Mouse (Mus musculus) liver, embryonic 15.5 days (tissue): ENCODE results near the gene Ina. TPM values are rescaled to one million over a fixed set of nuclear protein-coding genes. Genes with fewer than 3 reads are reported as not detected.

Experiments
- ATAC-seq: fragments of 200-750 bp; cut with Nextera tagmentation; 2 replicates; pipeline ENCODE4 v1.8.0; 2017; ENCODE audit warnings: moderate number of reproducible peaks, mild to moderate bottlenecking, moderate library complexity; ENCODE audit not compliant: insufficient read depth
- H3K27ac ChIP-seq: fragments of 300-500 bp; sonication (generic); replicated peaks from 2 replicates; pipeline ENCODE4 v1.5.1; 2015; ENCODE audit warnings: mild to moderate bottlenecking, inconsistent platforms
- H3K27me3 ChIP-seq: fragments of 300-500 bp; sonication (generic); 2 replicates; pipeline ENCODE4 v1.6.1; 2015; ENCODE audit warnings: mild to moderate bottlenecking, inconsistent platforms
- H3K36me3 ChIP-seq: fragments of 300-500 bp; sonication (generic); replicated peaks from 2 replicates; pipeline ENCODE4 v1.6.1; 2015; ENCODE audit warnings: moderate library complexity, mild to moderate bottlenecking, inconsistent platforms
- H3K4me1 ChIP-seq: fragments of 300-500 bp; sonication (generic); replicated peaks from 2 replicates; pipeline ENCODE4 v1.6.1; 2015; ENCODE audit warnings: inconsistent platforms
- H3K4me2 ChIP-seq: fragments of 300-500 bp; sonication (generic); 2 replicates; pipeline ENCODE4 v1.6.1; 2015; ENCODE audit warnings: moderate library complexity, mild to moderate bottlenecking, inconsistent platforms
- H3K4me3 ChIP-seq: fragments of 300-500 bp; sonication (generic); replicated peaks from 2 replicates; pipeline ENCODE4 v1.5.1; 2015; ENCODE audit warnings: mild to moderate bottlenecking, inconsistent platforms
- H3K9ac ChIP-seq: fragments of 300-500 bp; sonication (generic); 2 replicates; pipeline ENCODE4 v1.6.1; 2015; ENCODE audit warnings: moderate library complexity, mild to moderate bottlenecking, inconsistent platforms
- H3K9me3 ChIP-seq: fragments of 300-500 bp; sonication (generic); replicated peaks from 2 replicates; pipeline ENCODE4 v1.6.1; 2016; ENCODE audit warnings: inconsistent platforms
- WGBS: fragments of 180-500 bp; shearing (Covaris S2); methylation state at CpG from one replicate; pipeline ENCODE4 v1.1.7; 2015; ENCODE audit warnings: mixed read lengths; ENCODE audit not compliant: insufficient replicate concordance; 5-methylcytosine and 5-hydroxymethylcytosine counted together
- polyA plus RNA-seq: library from polyadenylated mRNA; unstranded; fragments of >200 nt; fragmentation: Nextera tagmentation; extraction: Ambion mirVana; gene quantifications from 2 replicates; pipeline ENCODE4 v1.2.1, GENCODE M21; 2015

Ina gene
- polyA plus RNA-seq, 1 experiment from 2014 or later = 0.36 TPM

DNA sequence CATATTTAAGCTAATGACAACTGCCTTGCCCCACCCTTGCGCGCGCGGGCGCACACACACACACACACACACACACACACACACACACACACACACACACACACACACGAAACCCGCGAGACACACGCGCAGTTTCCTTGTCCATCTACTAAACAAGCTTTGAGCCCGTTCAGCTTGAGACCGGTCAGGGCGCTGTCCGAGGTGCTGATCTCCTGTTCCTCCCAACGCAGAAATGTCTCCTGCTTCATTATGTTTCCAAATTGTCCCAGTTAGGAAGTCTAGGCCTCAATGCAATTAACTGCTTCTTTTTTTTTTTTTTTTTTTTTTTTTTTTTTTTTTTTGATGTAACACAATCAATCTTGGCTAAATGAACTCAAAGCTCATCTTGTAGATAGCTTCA is 2.0 kb downstream of the Ina start:
- no peaks in the 10 kb centered on the region for H3K36me3 ChIP-seq
- 2% methylated on average over 15 of the region's 15 CpGs for WGBS
- ATAC-seq = no peak

DNA sequence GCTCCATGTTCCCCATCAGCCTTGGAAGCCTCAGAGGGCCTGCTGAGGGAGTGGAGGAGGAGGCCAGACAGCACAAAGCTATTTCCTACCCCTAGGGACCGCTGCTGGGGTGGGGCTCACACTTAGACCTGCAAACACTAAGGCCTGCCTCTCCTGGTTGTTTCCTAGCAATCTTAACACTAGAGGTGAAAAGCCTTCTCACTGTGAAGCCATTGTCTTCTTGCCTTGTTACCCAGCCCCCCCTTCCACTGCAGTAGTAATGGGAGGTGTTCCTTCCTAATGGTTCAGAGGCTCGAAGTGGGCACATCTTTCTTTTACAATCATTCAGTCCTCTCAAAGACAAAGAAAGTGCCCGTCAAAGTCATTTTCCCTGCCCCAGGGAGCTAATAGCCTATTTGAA is 3.3 kb downstream of the Ina start:
- H3K27ac ChIP-seq = no peak overlapping the region
- H3K36me3 ChIP-seq = no peaks in the 10 kb centered on the region
- peaks cover 28% of the 10 kb centered on the region for H3K4me1 ChIP-seq
- H3K4me2 ChIP-seq = no peak overlapping the region
- no peak overlapping the region for H3K4me3 ChIP-seq
- no peak for ATAC-seq
- H3K9me3 ChIP-seq = no peaks in the 10 kb centered on the region
- no peak overlapping the region for H3K9ac ChIP-seq
- WGBS = 7% methylated on average over 3 of the region's 3 CpGs
- peaks cover 85% of the 10 kb centered on the region for H3K27me3 ChIP-seq

More for the DNA sequence above, 2.0 kb downstream of the Ina start:
- H3K27ac ChIP-seq = no peak overlapping the region
- peaks cover 28% of the 10 kb centered on the region for H3K4me1 ChIP-seq
- H3K4me2 ChIP-seq = no peak overlapping the region
- no peak overlapping the region for H3K4me3 ChIP-seq
- H3K9me3 ChIP-seq = no peaks in the 10 kb centered on the region
- no peak overlapping the region for H3K9ac ChIP-seq
- peaks cover 93% of the 10 kb centered on the region for H3K27me3 ChIP-seq

DNA sequence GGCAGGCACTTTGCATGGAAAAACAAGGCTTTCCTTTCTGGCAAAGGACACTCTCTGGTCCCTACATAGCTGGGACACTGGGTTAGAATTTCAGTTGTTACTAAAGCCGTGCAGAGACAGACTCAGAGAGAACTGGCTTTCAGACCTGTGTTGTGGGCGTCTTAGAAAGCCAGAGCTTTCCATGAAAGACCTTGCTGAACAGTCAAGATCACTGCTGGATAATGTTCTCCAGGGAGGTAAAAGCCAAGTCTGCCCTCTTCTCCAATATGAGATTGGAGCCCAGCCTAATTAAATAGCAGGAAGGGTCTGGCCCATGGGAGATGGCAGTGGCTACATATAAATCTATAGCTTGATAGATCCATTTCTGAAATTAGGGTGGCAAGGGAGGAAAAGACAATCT is 3.8 kb downstream of the Ina start:
- H3K4me2 ChIP-seq = no peak overlapping the region
- no peak overlapping the region for H3K9ac ChIP-seq
- no peak for ATAC-seq
- WGBS = 22% methylated on average over 2 of the region's 2 CpGs
- peaks cover 26% of the 10 kb centered on the region for H3K4me1 ChIP-seq
- no peak overlapping the region for H3K27ac ChIP-seq
- no peak overlapping the region for H3K4me3 ChIP-seq
- H3K36me3 ChIP-seq = no peaks in the 10 kb centered on the region
- no peaks in the 10 kb centered on the region for H3K9me3 ChIP-seq
- H3K27me3 ChIP-seq = peaks cover 85% of the 10 kb centered on the region

DNA sequence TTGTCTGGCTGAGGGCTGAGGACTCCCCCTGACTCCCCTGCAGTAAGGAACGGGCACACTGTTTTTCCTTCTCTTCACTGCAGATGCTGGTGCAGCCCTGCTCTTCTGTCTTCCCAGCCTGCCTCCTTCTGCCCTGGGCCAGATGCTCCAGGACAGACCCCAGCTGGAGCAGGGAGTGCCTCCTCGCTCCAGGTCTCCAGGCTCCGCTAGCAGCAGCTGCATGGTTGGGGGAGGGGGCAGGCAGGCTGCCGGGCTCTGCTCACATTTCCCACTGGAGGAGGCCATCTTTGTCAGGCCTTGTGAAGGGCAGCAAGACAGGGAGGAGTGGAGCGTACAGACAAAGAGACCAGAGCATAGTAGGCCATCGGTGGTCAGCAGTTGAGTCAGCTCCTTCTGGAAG is 4.8 kb downstream of the Ina start:
- H3K9ac ChIP-seq = no peak overlapping the region
- H3K27me3 ChIP-seq = peaks cover 84% of the 10 kb centered on the region
- no peak overlapping the region for H3K4me2 ChIP-seq
- H3K27ac ChIP-seq = no peak overlapping the region
- H3K36me3 ChIP-seq = no peaks in the 10 kb centered on the region
- no peak for ATAC-seq
- no peak overlapping the region for H3K4me3 ChIP-seq
- H3K9me3 ChIP-seq = no peaks in the 10 kb centered on the region
- peaks cover 16% of the 10 kb centered on the region for H3K4me1 ChIP-seq
- WGBS = 30% methylated on average over 6 of the region's 6 CpGs

- Histone ChIP-seq H3K4me2 (no peak overlapping the region), H3K4me1 (no peaks in the 10 kb centered on the region), H3K36me3 (no peaks in the 10 kb centered on the region), H3K4me3 (no peak overlapping the region), H3K9ac (no peak overlapping the region), H3K27me3 (peaks cover 58% of the 10 kb centered on the region), H3K27ac (no peak overlapping the region), H3K9me3 (no peaks in the 10 kb centered on the region)
- 43% methylated on average over 4 of the region's 4 CpGs for WGBS
- no peak for ATAC-seq
These were observed 8.2 kb downstream of the Ina start for GRCm38 (mm10) chr19:47022709-47023108.

GRCm38 (mm10) chr19:47023546-47023945 is 9.0 kb downstream of the Ina start:
- 78% methylated on average over 13 of the region's 13 CpGs for WGBS
- no peak for ATAC-seq

DNA sequence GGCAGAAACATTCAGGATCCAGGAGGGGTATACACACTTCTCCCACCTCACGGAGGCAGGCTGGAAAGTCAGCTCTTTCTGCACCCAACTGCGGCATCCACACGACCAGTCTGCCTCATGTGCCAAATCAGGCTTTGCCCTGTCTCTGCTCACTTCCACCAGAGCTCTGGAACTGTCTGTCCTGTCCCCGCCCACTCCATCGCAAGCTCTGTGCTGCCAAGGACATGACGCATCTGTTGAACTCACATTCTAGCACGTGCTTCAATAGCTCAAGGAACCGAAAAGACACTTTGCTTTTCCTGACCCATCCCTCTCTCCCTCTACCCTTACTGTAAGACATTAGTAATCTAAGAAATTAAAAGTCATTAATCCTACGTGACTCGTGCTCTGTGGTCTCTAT is 10.5 kb downstream of the Ina start:
- H3K4me2 ChIP-seq = no peak overlapping the region
- no peak for ATAC-seq
- H3K9ac ChIP-seq = no peak overlapping the region
- WGBS = 66% methylated on average over 10 of the region's 10 CpGs
- no peaks in the 10 kb centered on the region for H3K36me3 ChIP-seq
- H3K9me3 ChIP-seq = no peaks in the 10 kb centered on the region
- H3K27ac ChIP-seq = no peak overlapping the region
- peaks cover 37% of the 10 kb centered on the region for H3K27me3 ChIP-seq
- no peaks in the 10 kb centered on the region for H3K4me1 ChIP-seq
- H3K4me3 ChIP-seq = no peak overlapping the region

More at GRCm38 (mm10) chr19:47023546-47023945, 9.0 kb downstream of the Ina start:
- Histone ChIP-seq H3K9me3 (no peaks in the 10 kb centered on the region), H3K36me3 (no peaks in the 10 kb centered on the region), H3K27me3 (peaks cover 49% of the 10 kb centered on the region), H3K4me3 (no peak overlapping the region), H3K4me2 (no peak overlapping the region), H3K9ac (no peak overlapping the region), H3K27ac (no peak overlapping the region), H3K4me1 (no peaks in the 10 kb centered on the region)

- Histone ChIP-seq H3K27ac (no peak overlapping the region), H3K4me2 (no peak overlapping the region), H3K9me3 (no peaks in the 10 kb centered on the region), H3K4me1 (no peaks in the 10 kb centered on the region), H3K4me3 (no peak overlapping the region), H3K27me3 (peaks cover 25% of the 10 kb centered on the region), H3K9ac (no peak overlapping the region), H3K36me3 (no peaks in the 10 kb centered on the region)
- 69% methylated on average over 4 of the region's 4 CpGs for WGBS
- ATAC-seq = no peak
These were observed 12.0 kb downstream of the Ina start for GRCm38 (mm10) chr19:47026513-47026912.

DNA sequence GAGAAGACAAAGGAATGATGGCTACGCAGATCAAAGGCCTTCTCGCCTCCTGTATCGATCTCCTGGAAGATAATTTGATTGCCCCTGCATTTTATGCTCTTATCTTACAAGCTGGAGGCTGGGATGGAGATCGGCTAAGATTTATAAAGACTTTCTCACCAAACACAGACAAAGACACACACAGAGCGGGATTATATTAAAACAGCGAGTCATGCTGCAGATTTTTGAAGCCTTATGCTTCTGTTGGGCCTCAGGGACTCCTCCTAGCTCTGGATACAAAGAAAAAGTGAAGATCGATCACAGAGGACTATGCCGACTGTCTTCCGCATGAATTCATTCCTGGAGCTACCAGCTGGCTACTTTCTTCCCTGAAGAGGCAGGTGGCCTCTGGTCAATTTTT is 15.3 kb downstream of the Ina start:
- Histone ChIP-seq H3K4me2 (no peak overlapping the region), H3K4me3 (no peak overlapping the region), H3K9me3 (no peaks in the 10 kb centered on the region), H3K27ac (no peak overlapping the region), H3K4me1 (no peaks in the 10 kb centered on the region), H3K36me3 (0 out of 2 replicates have a peak, but pooled peaks cover 15% of the 10 kb centered on the region), H3K27me3 (peaks cover 2% of the 10 kb centered on the region; the same call in 1 of the 2 replicates), H3K9ac (no peak overlapping the region)
- ATAC-seq = no peak
- 76% methylated on average over 9 of the region's 9 CpGs for WGBS

- no peaks in the 10 kb centered on the region for H3K9me3 ChIP-seq
- no peaks in the 10 kb centered on the region for H3K4me1 ChIP-seq
- H3K9ac ChIP-seq = no peak overlapping the region
- WGBS = 79% methylated on average over 6 of the region's 6 CpGs
- no peak overlapping the region for H3K4me2 ChIP-seq
- no peak overlapping the region for H3K4me3 ChIP-seq
- no peak for ATAC-seq
- no peak overlapping the region for H3K27ac ChIP-seq
- H3K36me3 ChIP-seq = peaks cover 25% of the 10 kb centered on the region
- no peaks in the 10 kb centered on the region for H3K27me3 ChIP-seq
These were observed 17.3 kb downstream of the Ina start for GRCm38 (mm10) chr19:47031770-47032169.

GRCm38 (mm10) chr19:47034916-47035315 is 20.4 kb downstream of the Ina start:
- 72% methylated on average over 4 of the region's 4 CpGs for WGBS
- H3K4me3 ChIP-seq = no peak overlapping the region
- H3K27ac ChIP-seq = no peak overlapping the region
- H3K9me3 ChIP-seq = no peaks in the 10 kb centered on the region
- no peaks in the 10 kb centered on the region for H3K4me1 ChIP-seq
- H3K27me3 ChIP-seq = no peaks in the 10 kb centered on the region
- no peak for ATAC-seq
- peaks cover 50% of the 10 kb centered on the region for H3K36me3 ChIP-seq
- H3K9ac ChIP-seq = no peak overlapping the region
- no peak overlapping the region for H3K4me2 ChIP-seq

GRCm38 (mm10) chr19:47036596-47036995 is 22.1 kb downstream of the Ina start:
- H3K4me3 ChIP-seq = no peak overlapping the region
- no peak overlapping the region for H3K9ac ChIP-seq
- 81% methylated on average over 3 of the region's 3 CpGs for WGBS
- peaks cover 62% of the 10 kb centered on the region for H3K36me3 ChIP-seq
- no peak for ATAC-seq
- H3K27ac ChIP-seq = no peak overlapping the region
- H3K9me3 ChIP-seq = no peaks in the 10 kb centered on the region
- H3K4me1 ChIP-seq = no peaks in the 10 kb centered on the region
- H3K4me2 ChIP-seq = no peak overlapping the region
- H3K27me3 ChIP-seq = no peaks in the 10 kb centered on the region
